Mouse (Mus musculus): ENCODE measurements at regions not wholly inside any gene's neighbourhood (a gene's known extent, or its start where the extent isn't known, plus 50 kb on each side); places are given as distances from the start of the nearest gene placed in this dataset.

- H3K4me2 ChIP-seq (ENCODE audit: low read depth, low read length) = no peak overlapping the region
- no peak for TF ChIP-seq EP300 (IDR thresholded peaks at IDR 0.05; ENCODE audit: low read depth)
- TF ChIP-seq CTCF (IDR thresholded peaks at IDR 0.05; ENCODE audit: low read depth) = no peak
- DNase-seq = no peak
- H3K27me3 ChIP-seq (ENCODE audit: insufficient read depth, low read length) = no peaks in the 10 kb centered on the region
- ATAC-seq = no peak
- no peak overlapping the region for H3K9ac ChIP-seq (replicated peaks)
- no peak overlapping the region for H3K27ac ChIP-seq (ENCODE audit: low read depth)
- no peaks in the 10 kb centered on the region for H3K9me3 ChIP-seq (ENCODE audit: low read length)
- H3K4me3 ChIP-seq (ENCODE audit: low read depth, low read length) = no peak overlapping the region
- H3K36me3 ChIP-seq (replicated peaks; ENCODE audit: insufficient read depth, low read length) = no peaks in the 10 kb centered on the region
- H3K4me1 ChIP-seq (ENCODE audit: insufficient read depth) = no peaks in the 10 kb centered on the region
- 74% methylated on average over 4 of the region's 4 CpGs for WGBS (ENCODE audit: insufficient replicate concordance)
These were observed 103.3 kb upstream of the Myocd start for GRCm38 (mm10) chr11:65373136-65373535.

DNA sequence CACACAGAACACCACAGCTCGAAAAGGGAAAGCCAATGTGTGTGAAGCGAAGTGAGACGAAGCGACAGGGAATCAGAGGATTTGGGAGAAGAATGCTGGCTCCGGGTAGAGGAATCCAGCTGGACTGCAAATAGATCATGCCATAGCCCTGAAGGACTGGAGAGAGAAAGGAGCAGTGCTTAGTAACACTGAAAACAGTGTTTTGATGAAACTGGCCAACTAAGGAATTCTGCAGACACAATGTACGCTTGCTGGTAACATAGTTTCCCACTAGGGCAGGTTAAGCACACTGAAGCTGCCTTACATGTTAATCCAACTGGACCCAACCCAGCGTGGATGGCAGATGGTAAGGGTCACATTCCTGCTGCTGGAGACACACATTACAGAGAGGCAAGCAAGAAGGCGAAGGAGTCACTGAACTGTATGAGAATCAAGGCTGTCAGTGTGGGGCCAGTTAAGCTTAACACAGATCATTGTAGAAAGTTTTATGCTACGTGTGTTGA, 102.6 kb upstream of the Myocd start:
- ATAC-seq (no peak), DNase-seq (no peak)
- no peak overlapping the region for H3K27ac ChIP-seq (ENCODE audit: low read depth)

DNA sequence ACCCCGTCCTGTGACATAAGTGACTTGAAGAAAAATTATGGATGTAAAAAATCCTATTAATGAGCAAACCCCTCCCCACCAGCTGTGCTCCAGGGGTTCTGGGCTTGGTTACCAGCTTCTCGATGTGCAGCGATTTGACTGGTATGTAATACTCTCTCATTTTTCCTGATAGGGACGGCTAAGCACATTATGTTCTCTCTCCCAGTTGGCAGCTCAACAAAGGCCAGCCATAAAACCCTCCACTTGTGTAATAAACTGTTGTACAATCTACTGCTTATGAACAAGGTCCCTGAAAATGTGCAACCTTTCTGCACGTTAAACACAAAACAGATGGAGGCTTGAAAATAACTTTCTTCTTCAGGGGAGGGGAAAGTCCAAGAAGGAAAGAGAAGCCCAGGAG, 98.0 kb upstream of the Myocd start:
- H3K27me3 ChIP-seq (ENCODE audit: insufficient read depth, low read length) = no peaks in the 10 kb centered on the region
- DNase-seq (no peak), ATAC-seq (no peak)
- no peak overlapping the region for H3K9ac ChIP-seq (replicated peaks)
- no peak overlapping the region for H3K4me3 ChIP-seq (ENCODE audit: low read depth, low read length)
- no peak for TF ChIP-seq CTCF (IDR thresholded peaks at IDR 0.05; ENCODE audit: low read depth)
- no peak for TF ChIP-seq EP300 (IDR thresholded peaks at IDR 0.05; ENCODE audit: low read depth)
- H3K27ac ChIP-seq (ENCODE audit: low read depth) = no peak overlapping the region
- no peaks in the 10 kb centered on the region for H3K9me3 ChIP-seq (ENCODE audit: low read length)
- WGBS (ENCODE audit: insufficient replicate concordance) = 73% methylated on average over 5 of the region's 5 CpGs
- no peak overlapping the region for H3K4me2 ChIP-seq (ENCODE audit: low read depth, low read length)
- H3K4me1 ChIP-seq (ENCODE audit: insufficient read depth) = no peaks in the 10 kb centered on the region
- no peaks in the 10 kb centered on the region for H3K36me3 ChIP-seq (replicated peaks; ENCODE audit: insufficient read depth, low read length)

More for the DNA sequence above, 102.6 kb upstream of the Myocd start:
- Histone ChIP-seq H3K4me3 (ENCODE audit: low read depth, low read length) (no peak overlapping the region), H3K36me3 (replicated peaks; ENCODE audit: insufficient read depth, low read length) (no peaks in the 10 kb centered on the region), H3K27me3 (ENCODE audit: insufficient read depth, low read length) (no peaks in the 10 kb centered on the region), H3K9me3 (ENCODE audit: low read length) (no peaks in the 10 kb centered on the region), H3K9ac (replicated peaks) (no peak overlapping the region), H3K4me2 (ENCODE audit: low read depth, low read length) (no peak overlapping the region), H3K4me1 (ENCODE audit: insufficient read depth) (no peaks in the 10 kb centered on the region)
- no peak for TF ChIP-seq EP300 (IDR thresholded peaks at IDR 0.05; ENCODE audit: low read depth)
- TF ChIP-seq CTCF (IDR thresholded peaks at IDR 0.05; ENCODE audit: low read depth) = no peak
- 74% methylated on average over 9 of the region's 9 CpGs for WGBS (ENCODE audit: insufficient replicate concordance)

DNA sequence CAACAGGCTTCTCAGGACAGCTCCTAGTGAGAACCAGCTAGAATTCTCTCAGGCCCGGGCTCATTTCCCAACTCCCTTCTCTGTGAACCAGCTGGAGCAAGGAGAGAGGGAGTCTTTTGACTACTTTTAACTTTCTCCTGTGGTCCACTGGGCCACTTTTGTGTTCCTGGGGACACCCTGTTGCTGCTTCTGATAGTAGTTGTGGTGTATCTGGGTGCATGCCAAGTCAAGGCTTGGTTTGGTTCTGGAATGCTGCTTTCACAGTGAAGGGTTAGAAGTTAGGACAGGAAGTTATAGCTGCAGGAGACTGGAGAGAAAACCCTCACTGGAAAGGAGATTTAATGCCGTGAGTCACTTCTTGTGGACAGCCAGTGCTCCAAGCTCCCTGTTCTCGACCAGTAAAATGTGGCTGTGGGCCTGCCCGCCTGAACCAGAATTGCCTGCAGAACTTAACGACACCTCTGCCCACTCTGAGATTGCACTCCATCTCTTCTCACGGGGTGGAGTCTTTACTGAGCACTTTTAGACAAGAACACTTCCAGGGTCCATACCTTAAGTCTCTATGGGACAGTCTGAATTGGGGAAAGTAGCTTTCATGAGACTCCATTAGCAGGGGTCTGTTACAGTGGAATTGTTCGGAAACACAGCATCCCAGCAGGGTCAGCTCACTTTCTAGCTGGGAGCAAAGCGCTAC, 97.0 kb upstream of the Myocd start:
- Histone ChIP-seq H3K9me3 (ENCODE audit: low read length) (no peaks in the 10 kb centered on the region), H3K4me2 (ENCODE audit: low read depth, low read length) (no peak overlapping the region), H3K9ac (replicated peaks) (no peak overlapping the region), H3K27ac (ENCODE audit: low read depth) (no peak overlapping the region), H3K36me3 (replicated peaks; ENCODE audit: insufficient read depth, low read length) (no peaks in the 10 kb centered on the region), H3K4me3 (ENCODE audit: low read depth, low read length) (no peak overlapping the region), H3K27me3 (ENCODE audit: insufficient read depth, low read length) (no peaks in the 10 kb centered on the region), H3K4me1 (ENCODE audit: insufficient read depth) (no peaks in the 10 kb centered on the region)
- ATAC-seq = no peak
- DNase-seq = no peak
- TF ChIP-seq CTCF (IDR thresholded peaks at IDR 0.05; ENCODE audit: low read depth) = no peak
- no peak for TF ChIP-seq EP300 (IDR thresholded peaks at IDR 0.05; ENCODE audit: low read depth)
- 58% methylated on average over 8 of the region's 8 CpGs for WGBS (ENCODE audit: insufficient replicate concordance)

GRCm38 (mm10) chr11:65365751-65366559, 96.2 kb upstream of the Myocd start:
- TF ChIP-seq CTCF (IDR thresholded peaks at IDR 0.05; ENCODE audit: low read depth) = no peak
- TF ChIP-seq EP300 (IDR thresholded peaks at IDR 0.05; ENCODE audit: low read depth) = no peak
- H3K4me3 ChIP-seq (ENCODE audit: low read depth, low read length) = no peak overlapping the region
- H3K4me1 ChIP-seq (ENCODE audit: insufficient read depth) = no peaks in the 10 kb centered on the region
- H3K9me3 ChIP-seq (ENCODE audit: low read length) = no peaks in the 10 kb centered on the region
- no peak overlapping the region for H3K9ac ChIP-seq (replicated peaks)
- ATAC-seq (no peak), DNase-seq (no peak)
- H3K4me2 ChIP-seq (ENCODE audit: low read depth, low read length) = no peak overlapping the region
- H3K27me3 ChIP-seq (ENCODE audit: insufficient read depth, low read length) = no peaks in the 10 kb centered on the region
- 83% methylated on average over 12 of the region's 12 CpGs for WGBS (ENCODE audit: insufficient replicate concordance)
- no peak overlapping the region for H3K27ac ChIP-seq (ENCODE audit: low read depth)
- no peaks in the 10 kb centered on the region for H3K36me3 ChIP-seq (replicated peaks; ENCODE audit: insufficient read depth, low read length)

GRCm38 (mm10) chr11:65364910-65365309, 95.1 kb upstream of the Myocd start:
- ATAC-seq (no peak), DNase-seq (no peak)
- Histone ChIP-seq H3K27me3 (ENCODE audit: insufficient read depth, low read length) (no peaks in the 10 kb centered on the region), H3K9ac (replicated peaks) (no peak overlapping the region), H3K27ac (ENCODE audit: low read depth) (no peak overlapping the region), H3K4me1 (ENCODE audit: insufficient read depth) (no peaks in the 10 kb centered on the region), H3K4me2 (ENCODE audit: low read depth, low read length) (no peak overlapping the region), H3K36me3 (replicated peaks; ENCODE audit: insufficient read depth, low read length) (no peaks in the 10 kb centered on the region), H3K4me3 (ENCODE audit: low read depth, low read length) (no peak overlapping the region), H3K9me3 (ENCODE audit: low read length) (no peaks in the 10 kb centered on the region)
- WGBS (ENCODE audit: insufficient replicate concordance) = 59% methylated on average over 3 of the region's 3 CpGs
- TF ChIP-seq EP300 (IDR thresholded peaks at IDR 0.05; ENCODE audit: low read depth) = no peak
- no peak for TF ChIP-seq CTCF (IDR thresholded peaks at IDR 0.05; ENCODE audit: low read depth)

Measured in liver, postnatal 0 days (tissue).